Mouse (Mus musculus): ENCODE results near the gene Samd4b. TPM values are rescaled to one million over a fixed set of nuclear protein-coding genes. Genes with fewer than 3 reads are reported as not detected.

Samd4b gene
- polyA plus RNA-seq, 1 experiment from 2014 or later: 40.7 TPM

- no peak overlapping the region for H3K27ac ChIP-seq (ENCODE audit: low read depth, low read length)
- H3K4me3 ChIP-seq (ENCODE audit: low read depth, low read length): no peak overlapping the region
- 93% methylated on average over 3 of the region's 3 CpGs for WGBS
- H3K9me3 ChIP-seq (ENCODE audit: control insufficient read depth, low read length): no peaks in the 10 kb centered on the region
- DNase-seq (ENCODE audit: low spot score): no peak
- peaks cover 17% of the 10 kb centered on the region for H3K4me1 ChIP-seq (replicated peaks; ENCODE audit: control insufficient read depth, insufficient read depth, low read length)
- no peak for ATAC-seq (replicated peaks; ENCODE audit: low FRiP score)
- no peak overlapping the region for H3K9ac ChIP-seq (ENCODE audit: low read length)
- H3K36me3 ChIP-seq (ENCODE audit: control insufficient read depth, insufficient read depth, low read length): peaks cover 9% of the 10 kb centered on the region
- H3K27me3 ChIP-seq (ENCODE audit: control insufficient read depth, insufficient read depth, low read length): no peaks in the 10 kb centered on the region
- H3K4me2 ChIP-seq (ENCODE audit: low read depth, low read length, severe bottlenecking): no peak overlapping the region
Measured at GRCm38 (mm10) chr7:28354596-28354995, 243.3 kb downstream of the Samd4b start.

DNA sequence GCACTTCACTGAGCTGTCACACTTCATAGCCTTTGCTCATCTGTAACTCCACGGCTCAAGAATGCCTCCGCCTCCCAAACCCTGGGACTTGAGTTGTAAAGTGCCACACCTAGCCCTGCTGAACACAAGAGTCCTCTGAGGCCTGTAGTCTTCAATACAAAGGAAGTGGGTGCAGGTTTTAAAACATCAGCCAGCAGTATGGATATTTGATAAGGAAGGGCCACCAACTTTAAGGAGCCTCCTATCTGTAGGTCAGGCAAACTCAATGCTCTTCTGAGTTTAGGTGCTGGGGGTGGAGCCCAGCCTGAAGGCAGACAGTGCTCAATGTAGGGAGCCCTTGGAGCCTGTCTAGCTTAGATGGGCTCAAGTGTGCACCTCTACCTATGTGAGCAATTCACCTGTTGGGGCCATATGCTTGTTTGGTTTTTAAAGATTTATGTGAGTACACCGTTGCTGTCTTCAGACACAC is 243.8 kb downstream of the Samd4b start:
- H3K9ac ChIP-seq (ENCODE audit: low read length): no peak overlapping the region

GRCm38 (mm10) chr7:28353267-28353666 is 244.7 kb downstream of the Samd4b start:
- Histone ChIP-seq H3K27ac (ENCODE audit: low read depth, low read length) (no peak overlapping the region), H3K27me3 (ENCODE audit: control insufficient read depth, insufficient read depth, low read length) (no peaks in the 10 kb centered on the region), H3K9me3 (ENCODE audit: control insufficient read depth, low read length) (no peaks in the 10 kb centered on the region), H3K4me3 (ENCODE audit: low read depth, low read length) (no peak overlapping the region; the same call in 1 of the 2 replicates), H3K4me1 (replicated peaks; ENCODE audit: control insufficient read depth, insufficient read depth, low read length) (peaks cover 17% of the 10 kb centered on the region), H3K36me3 (ENCODE audit: control insufficient read depth, insufficient read depth, low read length) (peaks cover 9% of the 10 kb centered on the region), H3K9ac (ENCODE audit: low read length) (no peak overlapping the region), H3K4me2 (ENCODE audit: low read depth, low read length, severe bottlenecking) (no peak overlapping the region)
- ATAC-seq (replicated peaks; ENCODE audit: low FRiP score): no peak
- WGBS: 94% methylated on average over 2 of the region's 2 CpGs
- no peak for DNase-seq (ENCODE audit: low spot score)

More for the DNA sequence above, 243.8 kb downstream of the Samd4b start:
- DNase-seq (ENCODE audit: low spot score): no peak
- Histone ChIP-seq H3K9me3 (ENCODE audit: control insufficient read depth, low read length) (no peaks in the 10 kb centered on the region), H3K4me1 (replicated peaks; ENCODE audit: control insufficient read depth, insufficient read depth, low read length) (peaks cover 17% of the 10 kb centered on the region), H3K36me3 (ENCODE audit: control insufficient read depth, insufficient read depth, low read length) (peaks cover 9% of the 10 kb centered on the region), H3K27me3 (ENCODE audit: control insufficient read depth, insufficient read depth, low read length) (no peaks in the 10 kb centered on the region), H3K4me2 (ENCODE audit: low read depth, low read length, severe bottlenecking) (no peak overlapping the region), H3K27ac (ENCODE audit: low read depth, low read length) (no peak overlapping the region), H3K4me3 (ENCODE audit: low read depth, low read length) (no peak overlapping the region)
- WGBS: 94% methylated on average over 3 of the region's 3 CpGs
- no peak for ATAC-seq (replicated peaks; ENCODE audit: low FRiP score)

GRCm38 (mm10) chr7:28351676-28352191 is 246.2 kb downstream of the Samd4b start:
- Histone ChIP-seq H3K4me2 (ENCODE audit: low read depth, low read length, severe bottlenecking) (peak overlapping the region; percentile 70), H3K27me3 (ENCODE audit: control insufficient read depth, insufficient read depth, low read length) (no peaks in the 10 kb centered on the region), H3K9ac (ENCODE audit: low read length) (peak overlapping the region; percentile 85), H3K27ac (ENCODE audit: low read depth, low read length) (no peak overlapping the region), H3K9me3 (ENCODE audit: control insufficient read depth, low read length) (no peaks in the 10 kb centered on the region), H3K36me3 (ENCODE audit: control insufficient read depth, insufficient read depth, low read length) (peaks cover 9% of the 10 kb centered on the region), H3K4me3 (ENCODE audit: low read depth, low read length) (peak overlapping the region; percentile 93), H3K4me1 (replicated peaks; ENCODE audit: control insufficient read depth, insufficient read depth, low read length) (peaks cover 9% of the 10 kb centered on the region)
- ATAC-seq (replicated peaks; ENCODE audit: low FRiP score) (no peak), DNase-seq (ENCODE audit: low spot score) (no peak)
- WGBS: 43% methylated on average over 4 of the region's 4 CpGs

DNA sequence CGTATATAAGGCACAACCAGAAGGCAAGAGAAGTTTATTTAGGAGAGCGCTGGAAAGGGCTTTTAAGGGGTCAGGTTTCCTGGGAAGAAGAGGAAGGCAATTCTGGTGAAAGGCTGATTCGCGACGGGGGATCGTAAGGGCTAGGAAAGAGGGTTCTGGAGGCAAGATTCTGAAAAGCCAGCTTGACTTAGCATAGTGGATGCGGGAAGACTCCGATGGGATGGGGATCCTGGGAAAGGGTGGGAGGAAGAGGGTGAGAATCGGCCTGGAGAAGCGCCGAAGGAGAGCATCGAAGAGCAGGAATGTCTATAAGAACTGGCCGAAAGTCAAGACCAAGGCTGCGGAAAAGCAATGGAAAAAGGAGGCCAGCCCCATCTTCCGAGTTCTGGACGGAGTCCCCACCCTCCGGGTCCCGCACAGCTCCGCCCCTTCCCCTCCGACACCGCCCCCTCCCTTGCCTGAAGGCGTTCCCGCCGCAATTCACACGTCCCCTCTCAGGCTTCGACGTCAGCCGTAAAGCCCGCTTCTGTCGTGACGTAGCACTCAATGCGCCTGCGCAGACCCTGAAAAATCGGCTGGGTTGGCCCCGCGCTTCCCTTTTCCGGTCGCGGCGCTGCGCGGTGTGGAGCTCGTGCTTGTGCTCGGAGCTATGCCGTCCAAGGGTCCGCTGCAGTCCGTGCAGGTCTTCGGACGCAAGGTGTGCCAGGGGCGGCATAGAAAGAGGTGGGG is 247.6 kb downstream of the Samd4b start, which contains the start of gene Rps16:
Gene Rps16 (plus strand): TSS at position 498 of the 729 bp plus-strand sequence.
- peaks cover 9% of the 10 kb centered on the region for H3K36me3 ChIP-seq (ENCODE audit: control insufficient read depth, insufficient read depth, low read length)
- H3K4me2 ChIP-seq (ENCODE audit: low read depth, low read length, severe bottlenecking): peak within 1 kb of the TSS; percentile 70
- peaks cover 9% of the 10 kb centered on the region for H3K4me1 ChIP-seq (replicated peaks; ENCODE audit: control insufficient read depth, insufficient read depth, low read length)
- peak within 1 kb of the TSS; percentile 93 for H3K4me3 ChIP-seq (ENCODE audit: low read depth, low read length)
- ATAC-seq (replicated peaks; ENCODE audit: low FRiP score) (peak; percentile 94), DNase-seq (ENCODE audit: low spot score) (peak; percentile 99)
- no peaks in the 10 kb centered on the region for H3K27me3 ChIP-seq (ENCODE audit: control insufficient read depth, insufficient read depth, low read length)
- peak within 1 kb of the TSS; percentile 48; the same call in 1 of the 2 replicates for H3K27ac ChIP-seq (ENCODE audit: low read depth, low read length)
- under 1% methylated on average over 44 of the region's 50 CpGs for WGBS
- H3K9me3 ChIP-seq (ENCODE audit: control insufficient read depth, low read length): no peaks in the 10 kb centered on the region
- H3K9ac ChIP-seq (ENCODE audit: low read length): peak within 1 kb of the TSS; percentile 85

Small RNAs within 50 kb of the gene (microRNA-seq; reads per million reads assigned to microRNA genes)
- 2.5 reads per million for gene Mir7049 (ENCODE audit: insufficient number of aligned reads)

Other genes starting within 250 kb of the Samd4b start
- 727 and 782 TPM in 2 replicates for gene Rps16, start 247.5 kb downstream of the Samd4b start, polyA plus RNA-seq (2014; fragmentation: Nextera tagmentation; extraction: Ambion mirVana)
- 81.2 and 81.3 TPM in 2 replicates for gene Plekhg2, start 225.5 kb downstream of the Samd4b start, polyA plus RNA-seq (2014; fragmentation: Nextera tagmentation; extraction: Ambion mirVana)
- 4.5 and 5.2 TPM in 2 replicates for gene Zfp36, start 217.9 kb downstream of the Samd4b start, polyA plus RNA-seq (2014; fragmentation: Nextera tagmentation; extraction: Ambion mirVana)
- gene Med29, start 205.4 kb downstream of the Samd4b start, polyA plus RNA-seq (2014; fragmentation: Nextera tagmentation; extraction: Ambion mirVana): 40.1 and 46.1 TPM in 2 replicates
- gene Paf1, start 205.2 kb downstream of the Samd4b start, polyA plus RNA-seq (2014; fragmentation: Nextera tagmentation; extraction: Ambion mirVana): 82.0 and 82.9 TPM in 2 replicates
- gene Gmfg, start 160.7 kb downstream of the Samd4b start, polyA plus RNA-seq (2014; fragmentation: Nextera tagmentation; extraction: Ambion mirVana): 4.0 and 4.9 TPM in 2 replicates
- 6.1 and 8.2 TPM in 2 replicates for gene Lrfn1, start 146.2 kb downstream of the Samd4b start, polyA plus RNA-seq (2014; fragmentation: Nextera tagmentation; extraction: Ambion mirVana)
- gene Ifnl2, start 87.7 kb downstream of the Samd4b start, polyA plus RNA-seq (2014; fragmentation: Nextera tagmentation; extraction: Ambion mirVana): not detected in 2 replicates
- gene Ifnl3, start 75.3 kb downstream of the Samd4b start, polyA plus RNA-seq (2014; fragmentation: Nextera tagmentation; extraction: Ambion mirVana): not detected in 2 replicates
- not detected in 2 replicates for gene Sycn, start 57.3 kb downstream of the Samd4b start, polyA plus RNA-seq (2014; fragmentation: Nextera tagmentation; extraction: Ambion mirVana)
- not detected in 2 replicates for gene Nccrp1, start 50.9 kb downstream of the Samd4b start, polyA plus RNA-seq (2014; fragmentation: Nextera tagmentation; extraction: Ambion mirVana)
- 50.7 and 56.2 TPM in 2 replicates for gene Pak4, start within 50 bp of the Samd4b start, polyA plus RNA-seq (2014; fragmentation: Nextera tagmentation; extraction: Ambion mirVana)
- gene Acp7, start 33.2 kb upstream of the Samd4b start, polyA plus RNA-seq (2014; fragmentation: Nextera tagmentation; extraction: Ambion mirVana): not detected in 2 replicates
- 4.3 and 6.7 TPM in 2 replicates for gene Fbxo27, start 94.7 kb upstream of the Samd4b start, polyA plus RNA-seq (2014; fragmentation: Nextera tagmentation; extraction: Ambion mirVana)
- 8.3 and 9.9 TPM in 2 replicates for gene Fbxo17, start 118.7 kb upstream of the Samd4b start, polyA plus RNA-seq (2014; fragmentation: Nextera tagmentation; extraction: Ambion mirVana)
- 116 and 131 TPM in 2 replicates for gene Mrps12, start 143.7 kb upstream of the Samd4b start, polyA plus RNA-seq (2014; fragmentation: Nextera tagmentation; extraction: Ambion mirVana)
- gene Sars2, start 143.8 kb upstream of the Samd4b start, polyA plus RNA-seq (2014; fragmentation: Nextera tagmentation; extraction: Ambion mirVana): 35.6 and 37.8 TPM in 2 replicates
- gene Ccer2, start 158.0 kb upstream of the Samd4b start, polyA plus RNA-seq (2014; fragmentation: Nextera tagmentation; extraction: Ambion mirVana): not detected in 2 replicates
- gene Sirt2, start 168.6 kb upstream of the Samd4b start, polyA plus RNA-seq (2014; fragmentation: Nextera tagmentation; extraction: Ambion mirVana): 63.5 and 70.2 TPM in 2 replicates
- gene Nfkbib, start 169.4 kb upstream of the Samd4b start, polyA plus RNA-seq (2014; fragmentation: Nextera tagmentation; extraction: Ambion mirVana): 45.6 and 49.9 TPM in 2 replicates
- gene Rinl, start 190.8 kb upstream of the Samd4b start, polyA plus RNA-seq (2014; fragmentation: Nextera tagmentation; extraction: Ambion mirVana): 2.1 and 2.4 TPM in 2 replicates
- 338 and 382 TPM in 2 replicates for gene Hnrnpl, start 210.4 kb upstream of the Samd4b start, polyA plus RNA-seq (2014; fragmentation: Nextera tagmentation; extraction: Ambion mirVana)
- gene Ech1, start 227.1 kb upstream of the Samd4b start, polyA plus RNA-seq (2014; fragmentation: Nextera tagmentation; extraction: Ambion mirVana): 70.6 and 74.0 TPM in 2 replicates
- gene Lgals4, start 235.7 kb upstream of the Samd4b start, polyA plus RNA-seq (2014; fragmentation: Nextera tagmentation; extraction: Ambion mirVana): 1.1 and 1.7 TPM in 2 replicates

All from forebrain, embryonic 11.5 days (tissue).